Mouse (Mus musculus): ENCODE results near the gene Gm498.

Gm498 gene

DNA sequence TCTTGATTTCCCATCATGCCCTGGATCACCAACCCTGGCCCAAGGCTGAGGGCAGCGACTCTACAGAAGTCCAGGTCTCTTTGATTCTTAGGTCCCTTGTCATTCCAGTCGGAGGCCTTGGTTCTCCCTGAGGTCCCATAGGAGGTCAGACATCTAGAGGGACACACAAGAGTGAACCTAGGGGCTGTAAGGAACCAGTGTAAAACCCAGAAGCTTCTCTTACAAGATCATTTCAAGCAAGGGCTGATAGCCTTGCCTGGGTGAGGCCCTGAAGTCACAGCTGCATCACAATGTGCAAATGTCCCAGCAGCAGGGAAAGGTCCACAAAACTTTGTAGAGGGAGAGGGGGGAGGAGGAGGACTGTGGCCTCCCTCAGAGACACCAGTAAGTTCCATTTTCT is at the start of gene Gm498:
TSS of gene Gm498 (plus strand) at position 301 of the 400 bp plus-strand sequence.
- no peak for DNase-seq (ENCODE audit: low spot score in 2 of 2)

DNA sequence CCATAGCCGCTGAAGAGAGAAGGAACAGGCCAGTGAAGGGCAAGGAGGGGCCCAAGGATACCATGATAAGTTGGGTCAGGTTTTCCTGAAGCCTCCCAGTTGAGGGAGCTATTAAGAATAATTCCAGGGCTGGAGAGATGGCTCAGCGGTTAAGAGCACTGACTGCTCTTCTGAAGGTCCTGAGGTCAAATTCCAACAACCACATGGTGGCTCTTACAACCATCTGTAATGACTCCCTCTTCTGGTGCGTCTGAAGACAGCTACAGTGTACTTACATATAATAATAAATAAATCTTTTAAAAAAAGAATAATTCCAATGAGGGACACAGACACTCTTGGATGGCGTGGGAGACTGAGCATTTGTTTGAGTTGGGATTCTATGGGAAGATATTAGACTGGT is 47.4 kb upstream of the Gm498 start:
- no peak for DNase-seq (ENCODE audit: low spot score in 2 of 2)

DNA sequence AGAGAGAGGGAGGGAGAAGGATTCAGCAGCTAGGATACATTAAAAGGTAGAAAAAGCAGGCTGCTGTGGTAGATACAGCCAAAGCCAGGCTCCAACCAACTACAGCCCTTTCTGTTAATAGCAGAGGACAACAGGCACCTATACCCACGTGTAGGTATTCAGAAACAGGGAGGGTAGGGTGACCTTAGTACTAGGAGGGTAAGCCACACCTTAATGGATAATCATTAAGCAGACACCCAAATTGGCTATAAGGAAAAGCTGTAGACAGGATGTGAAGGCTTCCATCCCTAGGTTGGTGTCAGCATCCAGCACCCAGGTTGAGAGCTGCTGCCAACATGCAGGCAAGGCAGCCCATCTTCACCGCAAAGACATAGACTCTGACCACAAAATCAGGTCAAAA is 45.4 kb upstream of the Gm498 start:
- no peak for DNase-seq (ENCODE audit: low spot score in 2 of 2)

DNA sequence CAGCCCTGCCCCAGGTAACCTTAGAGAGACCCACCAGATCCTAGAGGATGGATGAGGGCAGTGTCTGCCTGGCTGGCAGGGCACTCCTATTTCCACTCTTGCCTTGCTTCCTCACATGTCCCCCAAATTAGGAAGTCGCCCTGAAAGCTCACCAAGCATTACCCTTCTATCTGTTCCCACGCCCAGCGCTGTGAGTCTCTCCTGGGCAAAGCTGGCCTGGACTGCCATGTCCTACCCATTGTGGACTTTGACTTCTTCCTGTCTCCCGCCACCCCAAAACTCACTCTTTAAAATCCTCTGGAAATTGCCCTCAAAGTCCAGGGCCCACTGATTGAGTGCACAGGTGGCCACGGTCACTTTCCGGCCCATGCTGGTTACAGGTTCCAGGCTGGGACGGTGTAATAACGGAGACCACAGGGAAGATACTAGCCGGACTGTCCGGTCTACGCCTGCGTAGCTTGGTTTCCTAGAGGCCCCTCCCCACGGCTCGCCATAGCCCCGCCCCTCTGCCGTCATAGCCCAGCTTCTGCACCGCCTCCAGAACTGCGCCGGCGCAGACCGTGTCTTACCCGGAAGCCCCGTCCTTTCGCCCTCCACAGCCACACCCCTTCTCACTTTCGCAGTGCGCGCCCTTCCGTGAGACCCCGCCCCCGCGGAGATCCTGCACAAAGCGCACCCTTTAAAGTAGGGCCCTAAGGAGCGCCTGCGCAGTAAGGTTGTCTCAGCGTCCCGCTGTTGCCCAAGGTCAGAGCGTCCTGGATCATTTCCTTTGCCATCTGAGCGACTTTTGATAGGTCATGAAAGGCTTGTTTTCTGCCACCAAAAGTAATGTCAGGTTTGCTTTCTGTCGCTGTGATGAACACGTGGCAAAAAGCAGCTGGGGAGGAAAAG is 44.0 kb upstream of the Gm498 start, which contains the start of the genes Nadsyn1 and Dhcr7:
TSS of gene Nadsyn1 (minus strand) at position 475 of the 891 bp plus-strand sequence.
TSS of gene Dhcr7 (plus strand) at position 771 of the 891 bp plus-strand sequence.
- peak; percentile 96 to 98 for DNase-seq (ENCODE audit: low spot score in 2 of 2)

DNA sequence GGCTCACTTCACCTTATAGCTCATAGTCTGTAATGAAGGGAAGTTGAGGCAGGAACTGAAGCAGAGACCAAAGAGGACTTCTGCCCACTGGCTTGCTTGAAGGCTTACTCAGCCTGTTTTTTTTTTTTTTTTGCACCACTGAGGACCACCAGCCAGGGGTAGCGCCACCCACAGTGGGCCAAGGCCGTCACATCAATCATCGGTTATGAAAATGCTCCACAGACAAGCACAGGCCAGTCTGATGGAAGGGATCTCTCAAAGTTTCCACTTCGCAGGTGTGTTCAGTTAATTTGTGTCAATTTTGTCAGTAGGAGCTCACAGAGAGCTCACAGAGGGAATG is 43.4 kb upstream of the Gm498 start:
- no peak for DNase-seq (ENCODE audit: low spot score in 2 of 2)

DNA sequence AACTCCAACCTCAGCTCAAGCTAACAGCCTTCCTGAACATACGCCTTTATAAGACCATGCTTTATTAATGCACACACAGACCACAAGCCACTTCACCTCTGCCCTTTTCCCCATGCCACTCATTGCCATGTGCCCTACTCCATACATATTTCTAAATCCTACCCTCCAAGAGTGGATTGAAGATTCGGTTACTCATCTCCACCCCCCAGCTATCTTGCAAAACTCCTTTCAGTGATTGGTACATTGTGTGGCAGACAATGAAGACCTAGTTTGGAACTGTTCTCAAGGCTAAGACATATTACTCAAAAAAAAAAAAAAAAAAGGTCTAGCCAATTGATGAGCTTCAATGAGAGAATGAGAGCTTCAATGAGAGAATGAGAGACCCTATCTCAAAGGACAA is 39.7 kb upstream of the Gm498 start:
- no peak for DNase-seq (ENCODE audit: low spot score in 2 of 2)

DNA sequence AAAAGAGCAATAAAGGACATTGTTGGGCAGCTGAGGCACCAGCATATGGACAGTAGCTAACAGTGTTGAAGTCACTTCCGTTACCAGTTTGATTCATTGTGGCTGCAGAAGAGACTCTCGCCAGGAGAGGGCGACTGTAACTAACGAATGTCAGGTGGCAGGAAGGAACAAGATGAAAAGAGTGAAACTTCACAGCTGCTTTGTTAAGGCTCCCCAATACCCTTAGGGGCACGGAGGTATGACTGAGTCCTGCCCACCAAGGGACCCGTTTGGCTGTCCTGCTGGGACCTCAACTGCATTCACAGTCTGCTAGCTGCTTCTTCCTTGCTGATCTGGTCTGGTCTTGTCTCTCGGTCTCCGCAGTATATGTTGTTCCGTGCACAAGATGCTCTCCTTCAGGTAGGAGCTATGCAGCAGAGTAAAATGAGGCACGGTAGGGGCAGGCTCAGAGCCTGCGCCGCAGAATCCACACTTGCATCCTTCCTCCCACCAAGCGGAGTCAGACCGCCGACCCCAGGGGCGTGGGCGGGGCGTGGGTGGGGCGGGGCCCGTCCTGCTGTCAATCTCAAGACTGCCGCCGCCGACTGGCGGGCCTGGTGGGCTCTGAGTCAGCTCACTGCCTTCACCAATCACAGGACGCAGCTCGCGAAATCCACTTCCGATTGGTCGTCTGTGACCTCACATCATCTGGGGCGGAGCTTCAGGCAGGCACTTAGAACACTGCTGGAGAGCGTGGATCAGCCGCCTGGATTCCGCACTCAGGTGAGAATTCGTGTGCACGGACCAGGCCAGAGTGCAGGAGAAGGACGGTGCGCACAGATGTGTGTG is 36.9 kb upstream of the Gm498 start:
- peak; percentile 94 to 97 for DNase-seq (ENCODE audit: low spot score in 2 of 2)

DNA sequence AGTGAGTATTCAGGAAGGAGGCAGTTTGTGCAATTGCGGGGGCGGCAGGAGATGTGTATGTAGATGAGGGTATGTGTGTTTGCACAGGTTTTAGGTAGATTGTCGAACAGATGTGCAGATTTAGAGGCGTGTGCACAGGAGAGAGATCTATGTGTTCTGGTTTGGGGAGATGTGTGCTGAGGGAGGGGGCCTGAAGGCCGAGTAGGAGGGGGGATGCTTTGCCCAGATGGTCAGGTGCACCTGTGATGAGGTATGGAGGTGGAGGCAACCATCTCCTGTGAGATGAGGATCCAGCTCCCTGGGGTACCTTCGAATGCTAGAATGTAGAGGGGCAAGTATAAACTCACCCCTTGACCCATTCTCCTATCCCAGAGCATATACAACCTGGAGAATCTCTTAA is 36.2 kb upstream of the Gm498 start:
- DNase-seq (ENCODE audit: low spot score in 2 of 2), result no peak

DNA sequence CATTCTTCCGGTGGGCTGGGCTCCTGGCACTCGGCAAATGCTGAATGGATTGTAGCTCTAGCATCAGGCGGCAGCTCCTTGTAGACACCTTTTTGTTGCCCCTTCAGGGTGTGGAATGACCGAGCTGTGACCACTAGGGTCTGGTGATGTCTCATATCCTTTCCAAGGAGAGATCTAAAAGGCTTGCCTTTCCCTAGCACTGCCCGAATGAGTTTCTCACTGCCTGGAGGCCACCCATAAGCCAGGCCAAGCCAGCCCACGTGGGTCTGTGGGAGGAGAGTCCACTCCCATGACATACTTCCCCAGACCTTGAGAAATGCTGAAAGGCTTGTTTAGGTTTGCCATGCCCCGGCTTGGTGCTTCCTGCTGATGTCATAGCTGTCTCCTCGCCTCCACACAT is 34.4 kb upstream of the Gm498 start:
- DNase-seq (ENCODE audit: low spot score in 2 of 2), result peak in 1 of 2 experiments; percentile 16

DNA sequence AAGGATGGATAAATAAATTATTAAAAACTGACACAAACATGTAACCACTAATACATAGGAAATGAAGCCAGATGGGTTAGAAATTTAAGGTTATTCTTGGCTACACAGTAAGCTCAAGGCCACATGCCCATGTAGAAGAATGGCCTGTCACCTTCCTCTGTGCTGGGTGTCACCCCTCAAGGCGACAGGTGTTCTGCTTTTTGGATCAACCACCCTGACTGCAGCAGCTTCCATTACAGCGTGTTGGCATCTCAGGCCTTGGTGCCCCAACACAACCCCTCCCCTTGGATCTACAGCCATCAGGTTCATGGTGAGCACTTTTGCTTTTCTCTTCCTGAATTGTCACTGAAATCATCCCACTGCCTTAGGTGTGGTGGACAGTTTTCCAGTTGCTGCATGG is 34.0 kb upstream of the Gm498 start:
- no peak for DNase-seq (ENCODE audit: low spot score in 2 of 2)

DNA sequence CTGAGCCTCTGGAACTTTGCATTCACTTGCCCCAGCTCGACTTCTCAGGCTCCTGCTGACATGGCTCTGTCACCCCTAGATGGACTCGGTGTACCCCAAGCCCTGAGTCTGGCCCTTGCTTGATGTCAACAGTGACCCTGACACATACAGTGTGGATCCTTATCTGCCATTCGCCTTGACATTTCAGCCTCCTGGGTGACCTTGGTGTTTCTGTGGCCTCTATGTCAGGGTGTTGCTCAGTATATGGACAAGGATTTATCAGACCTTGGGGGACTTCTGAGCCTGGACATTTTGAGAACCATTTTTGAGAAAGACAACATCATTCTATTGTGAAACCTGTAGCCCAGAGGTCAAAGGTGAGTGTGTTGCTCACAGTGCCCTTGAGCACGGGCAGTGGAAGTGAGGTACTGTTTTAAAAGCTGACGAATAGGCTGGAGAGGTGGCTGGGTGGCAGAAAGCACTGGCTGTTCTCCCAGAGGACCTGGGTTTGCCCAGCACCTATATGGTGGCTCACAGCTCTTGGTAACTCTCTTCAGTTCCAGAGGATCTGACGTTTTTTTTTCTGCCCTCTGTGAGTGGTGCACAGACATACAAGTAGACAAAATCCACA is 33.0 kb upstream of the Gm498 start:
- no peak for DNase-seq (ENCODE audit: low spot score in 2 of 2)

DNA sequence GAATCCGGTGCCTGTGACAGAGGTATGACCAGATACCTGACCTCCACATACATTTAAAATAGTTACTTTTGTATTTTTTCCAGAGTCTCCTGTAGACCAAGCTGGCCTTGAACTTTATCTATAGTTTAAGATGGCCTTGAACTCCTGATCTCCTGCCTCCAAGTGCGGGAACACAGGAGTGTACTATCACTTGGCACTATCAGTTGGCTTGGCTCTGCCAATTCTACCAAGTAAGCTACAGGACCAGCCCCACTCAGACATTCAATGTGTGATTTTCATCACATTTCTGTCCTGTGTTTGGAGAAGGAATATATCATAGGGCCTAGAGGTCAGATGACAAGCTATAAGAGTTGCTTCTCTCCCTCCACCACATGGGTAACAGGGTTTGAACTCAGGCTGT is 32.3 kb upstream of the Gm498 start:
- DNase-seq (ENCODE audit: low spot score in 2 of 2), result no peak

DNA sequence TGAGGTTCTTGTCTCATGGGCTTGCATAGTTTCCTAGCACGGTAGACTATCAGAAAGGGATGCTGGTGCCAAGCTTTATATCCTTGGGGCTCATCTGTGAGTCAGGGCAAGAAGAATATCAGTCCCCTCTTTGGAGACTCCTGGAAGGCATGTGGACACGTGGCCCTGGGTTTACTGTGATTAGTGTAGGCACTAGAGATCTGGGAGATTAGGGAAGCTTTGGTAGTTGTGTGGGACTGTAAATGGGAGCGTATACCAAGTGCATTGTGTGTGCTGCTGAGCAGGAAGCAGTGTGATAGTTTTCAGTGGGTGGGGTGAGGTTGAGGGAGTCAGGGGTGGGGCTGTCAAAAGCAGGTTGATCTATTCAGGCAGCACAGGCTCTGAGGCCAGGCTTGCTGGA is 31.7 kb upstream of the Gm498 start:
- DNase-seq (ENCODE audit: low spot score in 2 of 2), result no peak

DNA sequence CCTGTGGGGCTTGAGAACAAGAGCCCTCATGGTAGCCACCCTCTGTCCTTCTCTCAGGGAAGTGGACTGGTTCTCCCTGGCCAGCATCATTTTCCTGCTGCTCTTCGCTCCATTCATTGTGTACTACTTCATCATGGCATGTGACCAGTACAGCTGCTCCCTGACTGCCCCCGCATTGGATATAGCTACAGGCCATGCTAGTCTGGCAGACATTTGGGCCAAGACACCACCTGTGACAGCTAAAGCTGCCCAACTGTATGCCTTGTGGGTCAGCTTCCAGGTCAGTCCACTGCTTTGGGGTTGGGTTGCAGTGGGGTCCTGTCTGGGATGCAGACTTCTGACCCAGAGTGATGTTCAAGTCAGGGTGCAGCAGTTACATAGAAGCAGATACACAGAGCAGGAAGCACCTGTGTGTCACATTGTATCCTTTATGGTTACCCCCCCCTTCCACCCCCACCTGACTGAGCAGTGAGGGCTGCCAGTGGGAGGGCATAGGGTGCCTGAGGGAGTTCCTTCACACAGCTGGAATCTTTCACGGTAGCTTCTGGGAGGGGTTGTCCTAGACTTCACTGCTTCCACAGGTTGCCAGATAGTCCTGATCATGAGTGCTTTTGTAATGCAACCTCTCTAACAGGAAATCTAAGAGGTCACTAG is 28.8 kb upstream of the Gm498 start:
- no peak for DNase-seq (ENCODE audit: low spot score in 2 of 2)

DNA sequence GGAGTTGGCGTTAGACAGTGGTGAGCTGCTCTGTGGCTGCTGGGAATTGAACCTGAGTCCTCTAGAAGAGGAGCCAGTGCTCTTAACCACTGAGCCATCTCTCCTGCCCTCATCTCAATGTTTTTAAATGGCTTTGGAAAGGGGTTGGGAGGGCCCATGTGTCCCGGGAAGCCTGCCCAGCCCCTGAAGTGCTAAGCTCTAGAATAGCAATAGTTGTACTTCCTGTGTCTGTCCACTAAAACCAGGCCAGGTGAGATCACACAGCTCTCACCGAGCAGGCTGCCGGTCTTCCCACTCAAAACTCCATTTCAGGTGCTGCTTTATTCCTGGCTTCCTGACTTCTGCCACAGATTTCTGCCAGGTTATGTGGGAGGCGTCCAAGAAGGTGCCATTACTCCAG is 26.5 kb upstream of the Gm498 start:
- no peak for DNase-seq (ENCODE audit: low spot score in 2 of 2)

DNA sequence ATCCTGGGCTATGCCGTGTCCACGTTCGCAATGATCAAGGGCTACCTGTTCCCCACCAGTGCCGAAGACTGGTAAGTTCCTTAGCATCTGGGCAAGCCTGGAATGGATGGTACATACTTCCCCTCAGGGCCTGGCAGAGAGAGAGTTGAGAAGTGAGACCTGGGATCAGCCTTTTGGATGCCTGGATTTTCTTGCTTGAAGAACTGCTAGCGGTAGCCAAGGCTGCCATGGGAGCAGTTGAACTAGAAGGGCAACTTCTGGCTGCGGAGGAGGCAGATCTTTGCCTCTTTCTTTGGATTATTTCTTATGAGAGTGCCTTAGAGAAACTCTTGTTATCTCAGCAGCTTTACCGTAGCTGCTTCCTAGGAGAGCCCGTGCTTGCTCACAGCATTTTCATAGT is 25.3 kb upstream of the Gm498 start:
- DNase-seq (ENCODE audit: low spot score in 2 of 2), result no peak

DNA sequence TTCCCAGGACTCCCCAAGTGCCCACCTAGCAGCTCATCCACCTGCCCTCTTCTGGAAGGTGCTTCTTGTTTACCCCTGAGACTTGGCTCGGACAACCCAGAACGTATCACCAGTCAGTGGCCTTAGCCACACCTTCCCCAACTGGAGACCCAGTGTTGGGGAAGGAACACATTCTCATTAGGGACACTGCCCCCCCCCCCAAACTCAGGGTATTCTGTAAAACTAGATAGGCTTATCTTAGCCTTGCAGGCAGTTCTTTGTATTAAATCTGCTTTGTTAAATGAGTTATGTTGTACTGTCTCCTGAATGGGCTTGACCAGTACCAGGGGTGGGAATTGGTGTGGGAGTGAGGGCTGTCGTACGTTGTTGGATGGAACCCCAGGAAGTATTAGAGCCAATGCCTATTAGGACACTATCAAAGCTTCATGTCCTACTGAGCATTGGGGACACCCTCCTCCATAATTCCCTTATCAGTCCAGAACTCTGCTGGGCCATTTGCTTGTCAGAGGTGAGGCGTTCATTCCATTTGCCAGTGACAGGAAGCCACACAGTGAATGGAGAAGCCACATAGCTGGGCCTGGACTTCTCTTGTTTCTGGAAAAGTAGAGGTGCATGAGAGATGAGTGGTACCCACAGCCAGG is 18.4 kb upstream of the Gm498 start:
- no peak for DNase-seq (ENCODE audit: low spot score in 2 of 2)

DNA sequence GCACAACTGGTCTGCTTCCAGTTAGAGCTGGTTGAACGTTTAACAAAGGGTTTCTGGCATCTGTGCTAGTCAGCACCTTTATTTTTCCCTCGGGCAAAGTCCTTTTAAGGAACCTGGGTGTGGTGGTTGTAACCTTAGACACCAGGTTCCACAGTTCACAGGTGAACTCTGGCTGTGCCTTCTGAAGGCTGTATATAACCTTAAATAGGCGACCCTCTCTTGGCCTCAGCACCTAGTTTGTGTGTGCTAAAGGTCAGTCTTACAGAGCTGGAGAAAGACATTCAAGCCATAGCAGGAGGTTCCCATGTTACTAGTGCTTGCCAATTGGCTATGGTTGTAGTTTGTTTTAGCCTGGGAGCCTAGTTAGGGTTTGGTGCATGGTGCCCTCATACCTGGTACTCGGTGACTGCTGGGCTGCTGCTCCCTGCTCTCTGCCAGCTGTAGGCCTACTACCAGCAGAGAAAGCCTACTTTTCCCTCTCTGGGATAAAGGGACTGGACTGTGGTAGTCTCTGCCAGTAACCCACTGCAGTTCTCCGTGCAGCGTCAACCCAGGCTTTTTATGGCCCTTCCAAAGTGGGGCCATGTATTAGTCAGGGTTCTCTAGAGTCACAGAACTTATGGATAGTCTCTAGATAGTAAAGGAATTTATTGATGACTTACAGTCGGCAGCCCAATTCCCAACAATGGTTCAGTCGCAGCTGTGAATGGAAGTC is 17.7 kb upstream of the Gm498 start:
- DNase-seq (ENCODE audit: low spot score in 2 of 2), result no peak

DNA sequence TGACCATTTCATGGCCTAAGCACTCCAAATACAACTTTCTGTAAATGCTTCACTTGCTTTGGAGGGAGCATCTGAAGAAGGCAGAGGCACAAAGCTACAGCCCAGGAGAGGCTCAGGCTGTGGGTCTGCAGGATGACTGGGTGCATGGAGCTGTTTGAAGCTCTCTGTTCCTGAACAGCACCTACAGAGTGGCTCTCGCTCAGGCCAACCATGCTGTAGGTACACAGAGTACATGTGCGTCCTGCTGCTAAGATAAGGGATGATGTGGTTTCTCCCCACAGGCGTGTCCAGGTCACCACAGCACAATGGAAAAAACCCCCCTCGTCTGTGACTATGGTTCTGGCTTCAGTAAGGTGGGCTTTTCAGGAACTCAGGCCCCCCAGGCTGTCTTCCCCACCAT is 2.2 kb downstream of the Gm498 start:
- no peak for DNase-seq (ENCODE audit: low spot score in 2 of 2)

DNA sequence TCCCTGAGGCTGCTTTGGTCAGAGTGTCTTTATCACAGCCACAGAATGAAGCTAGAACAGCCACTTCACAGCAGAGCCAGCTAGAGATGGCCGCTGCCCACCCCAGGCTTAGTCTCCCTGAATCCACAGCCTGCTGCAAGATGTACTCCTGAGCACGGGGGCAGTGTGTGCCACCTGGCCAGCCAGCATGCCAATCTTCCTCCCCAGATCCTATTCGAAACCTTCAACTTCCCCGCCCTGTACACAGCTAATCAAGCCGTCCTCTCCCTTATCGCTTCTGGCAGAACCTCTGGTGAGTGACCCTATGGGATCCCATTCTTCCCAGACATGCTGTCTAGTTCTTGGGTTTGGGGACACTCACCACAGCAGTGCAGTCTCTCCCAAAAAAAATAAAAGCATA is 17.1 kb downstream of the Gm498 start:
- no peak for DNase-seq (ENCODE audit: low spot score in 2 of 2)

DNA sequence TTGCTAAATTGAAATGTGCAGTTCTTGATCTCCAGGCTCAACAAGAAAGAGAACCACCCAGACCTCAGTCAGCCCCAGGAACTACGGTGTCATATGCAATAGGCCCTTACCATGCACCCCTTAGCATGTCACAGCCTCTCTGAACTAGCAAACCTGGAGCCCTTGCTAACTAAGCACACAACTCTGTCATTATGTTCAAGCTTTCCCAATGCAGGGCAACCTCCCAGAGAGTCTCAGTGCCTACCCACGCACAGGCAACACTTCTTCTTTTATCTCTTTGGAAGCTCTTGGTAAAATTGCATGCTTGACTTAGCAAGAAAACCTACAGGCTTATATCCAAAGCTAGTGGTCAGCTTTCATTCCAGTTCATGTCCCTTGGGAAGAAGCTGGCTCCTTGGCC is 24.5 kb downstream of the Gm498 start:
- DNase-seq (ENCODE audit: low spot score in 2 of 2), result peak; percentile 33 to 40

Data from left cerebral cortex, adult 9 months (tissue).